Mouse (Mus musculus) bone marrow, adult 2 months (tissue): ENCODE measurements around the gene Btrc. TPM values are rescaled to one million over a fixed set of nuclear protein-coding genes. Genes with fewer than 3 reads are reported as not detected.
A peak's percentile ranks its signal among the peaks of the same experiment; 100 is the strongest.

Experiments used
- H3K27ac ChIP-seq: fragments of 200-500 bp; 2 replicates; pipeline ENCODE4 v1.5.1; 2012; ENCODE audit warnings: low read depth, mild to moderate bottlenecking, control low read depth, inconsistent platforms, low read length; ENCODE audit not compliant: control insufficient read depth, poor library complexity, insufficient read depth
- H3K4me1 ChIP-seq: fragments of 200-500 bp; 2 replicates; pipeline ENCODE4 v1.6.1; 2011; ENCODE audit warnings: low read length; ENCODE audit not compliant: control insufficient read depth, insufficient read depth
- H3K4me3 ChIP-seq: fragments of 200-500 bp; replicated peaks from 2 replicates; pipeline ENCODE3; 2011; ENCODE audit warnings: mild to moderate bottlenecking, low read depth, low read length, control low read depth; ENCODE audit not compliant: control insufficient read depth
- CTCF ChIP-seq: fragments of 200-500 bp; IDR thresholded peaks from 2 replicates; pipeline ENCODE4 v1.5.1; 2011; ENCODE audit warnings: low read length, control low read depth; ENCODE audit not compliant: control insufficient read depth, insufficient read depth
- POLR2A ChIP-seq: fragments of 200-500 bp; IDR thresholded peaks from 2 replicates; pipeline ENCODE4 v1.6.1; 2011; ENCODE audit warnings: low read depth, mild to moderate bottlenecking, control low read depth, low read length, borderline replicate concordance; ENCODE audit not compliant: control insufficient read depth
- WGBS: fragments of 180-500 bp; shearing (Covaris S2); methylation state at CpG from one replicate; pipeline ENCODE4 v1.1.7; 2018; 5-methylcytosine and 5-hydroxymethylcytosine counted together
- polyA plus RNA-seq: library from polyadenylated mRNA; stranded (reverse); fragments of >200 nt; gene quantifications from 2 replicates; pipeline ENCODE4 v1.2.4, GENCODE M21; 2011; ENCODE audit warnings: low replicate concordance; ENCODE audit not compliant: missing spikeins, insufficient read depth, insufficient read length

Gene Btrc
- polyA plus RNA-seq, 1 experiment, result 41.4 TPM

- Histone ChIP-seq H3K4me1 (no peaks in the 10 kb centered on the region), H3K27ac (no peak overlapping the region), H3K4me3 (no peak overlapping the region)
- TF ChIP-seq POLR2A, result no peak
- 95% methylated on average over 2 of the region's 2 CpGs for WGBS
These were observed 83.7 kb downstream of the Btrc start for GRCm38 (mm10) chr19:45447222-45447621.

GRCm38 (mm10) chr19:45447886-45448285, 84.4 kb downstream of the Btrc start:
- WGBS, result 95% methylated on average over 1 of the region's 1 CpGs
- H3K4me1 ChIP-seq, result no peaks in the 10 kb centered on the region
- H3K4me3 ChIP-seq, result peak overlapping the region; percentile 39
- TF ChIP-seq POLR2A, result no peak
- no peak for TF ChIP-seq CTCF
- H3K27ac ChIP-seq, result no peak overlapping the region

GRCm38 (mm10) chr19:45454391-45454790, 90.9 kb downstream of the Btrc start:
- H3K27ac ChIP-seq, result no peak overlapping the region
- WGBS, result 94% methylated on average over 3 of the region's 3 CpGs
- no peaks in the 10 kb centered on the region for H3K4me1 ChIP-seq
- TF ChIP-seq CTCF (no peak), POLR2A (no peak)
- no peak overlapping the region for H3K4me3 ChIP-seq

GRCm38 (mm10) chr19:45456896-45457295, 93.4 kb downstream of the Btrc start:
- no peak overlapping the region for H3K27ac ChIP-seq
- 95% methylated on average over 7 of the region's 7 CpGs for WGBS
- TF ChIP-seq POLR2A (no peak), CTCF (no peak)
- no peak overlapping the region for H3K4me3 ChIP-seq
- H3K4me1 ChIP-seq, result peaks cover 2% of the 10 kb centered on the region; the same call in 1 of the 2 replicates

GRCm38 (mm10) chr19:45458702-45459101, 95.2 kb downstream of the Btrc start:
- TF ChIP-seq CTCF, result no peak
- no peak for TF ChIP-seq POLR2A
- peaks cover 2% of the 10 kb centered on the region; the same call in 1 of the 2 replicates for H3K4me1 ChIP-seq
- 75% methylated on average over 7 of the region's 7 CpGs for WGBS
- H3K4me3 ChIP-seq, result no peak overlapping the region
- no peak overlapping the region for H3K27ac ChIP-seq

GRCm38 (mm10) chr19:45459931-45460665, 96.6 kb downstream of the Btrc start:
- no peak overlapping the region for H3K4me3 ChIP-seq
- peaks cover 2% of the 10 kb centered on the region; the same call in 1 of the 2 replicates for H3K4me1 ChIP-seq
- no peak overlapping the region for H3K27ac ChIP-seq
- TF ChIP-seq CTCF (no peak), POLR2A (no peak)
- 88% methylated on average over 9 of the region's 9 CpGs for WGBS

- no peak overlapping the region for H3K27ac ChIP-seq
- WGBS, result 76% methylated on average over 10 of the region's 10 CpGs
- peaks cover 2% of the 10 kb centered on the region; the same call in 1 of the 2 replicates for H3K4me1 ChIP-seq
- H3K4me3 ChIP-seq, result no peak overlapping the region
- TF ChIP-seq POLR2A (no peak), CTCF (no peak)
These were observed 97.5 kb downstream of the Btrc start for GRCm38 (mm10) chr19:45460749-45461736.

GRCm38 (mm10) chr19:45469760-45470159, 106.2 kb downstream of the Btrc start:
- peaks cover 5% of the 10 kb centered on the region for H3K4me1 ChIP-seq
- 94% methylated on average over 5 of the region's 5 CpGs for WGBS
- TF ChIP-seq CTCF, result peak; percentile 23; the same call in 1 of the 2 replicates
- no peak for TF ChIP-seq POLR2A
- no peak overlapping the region for H3K4me3 ChIP-seq
- H3K27ac ChIP-seq, result no peak overlapping the region
